Mouse (Mus musculus) spleen, adult 12 weeks (tissue): Measurements from ENCODE around the gene 4930442H23Rik.
"Not testable (repeated sequence)": the region's sequence is repeated elsewhere in the genome, so short reads cannot be mapped to it uniquely, and the experiment has no call there.

Source experiments
- DNase-seq: peaks from one replicate; pipeline ENCODE4 v3.0.0; 2022; ENCODE audit warnings: low spot score

Gene 4930442H23Rik

DNA sequence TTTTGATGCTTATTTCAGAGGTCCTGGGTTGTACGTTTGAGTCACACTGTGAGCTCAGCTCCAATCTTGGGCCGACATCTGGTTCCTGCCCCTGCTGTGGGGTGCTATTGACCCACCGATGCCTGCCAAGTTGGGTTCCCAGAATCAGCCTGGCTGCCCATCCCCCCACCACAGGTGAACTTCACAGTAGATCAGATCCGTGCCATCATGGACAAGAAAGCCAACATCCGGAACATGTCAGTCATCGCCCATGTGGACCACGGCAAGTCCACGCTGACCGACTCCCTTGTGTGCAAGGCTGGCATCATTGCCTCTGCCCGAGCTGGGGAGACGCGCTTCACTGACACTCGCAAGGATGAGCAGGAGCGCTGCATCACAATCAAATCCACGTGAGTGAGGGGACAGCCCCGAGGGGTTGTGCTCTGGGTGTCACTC is 6.1 kb downstream of the 4930442H23Rik start:
- no peak for DNase-seq

DNA sequence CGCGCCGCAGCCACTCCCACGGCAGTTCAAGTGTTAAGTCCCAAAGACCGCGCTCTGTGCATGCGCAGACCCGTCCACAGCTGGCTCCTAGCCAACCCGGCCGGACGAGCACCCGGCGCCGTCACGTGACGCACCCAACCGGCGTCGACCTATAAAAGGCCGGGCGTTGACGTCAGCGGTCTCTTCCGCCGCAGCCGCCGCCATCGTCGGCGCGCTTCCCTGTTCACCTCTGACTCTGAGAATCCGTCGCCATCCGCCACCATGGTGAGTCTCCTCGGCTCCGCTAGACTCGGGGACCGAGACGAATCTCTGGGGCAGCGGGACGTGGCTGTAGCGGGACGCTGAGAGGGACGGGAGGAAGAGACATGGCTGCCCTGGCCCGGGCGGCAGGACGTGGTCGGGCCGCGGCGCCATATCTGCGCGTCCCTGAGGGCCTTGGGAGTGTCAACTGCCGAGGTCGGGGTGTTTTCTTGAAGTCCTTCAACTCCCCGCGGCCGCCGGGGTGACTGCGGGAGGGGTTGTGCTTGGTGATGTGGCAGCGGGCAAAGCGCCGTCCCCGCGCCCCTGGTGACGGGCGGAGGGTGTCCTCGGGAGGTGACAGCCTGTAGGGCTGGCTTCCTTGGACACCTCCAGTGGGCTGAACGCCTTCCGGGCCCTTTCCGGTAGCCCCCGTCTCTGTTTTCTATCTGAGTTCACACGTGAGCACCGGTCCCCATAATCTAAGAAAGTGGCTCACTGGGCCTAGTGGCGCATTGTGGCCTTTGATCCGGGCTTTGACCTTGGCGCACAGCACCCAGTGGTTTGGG is 7.0 kb downstream of the 4930442H23Rik start, which contains the start of gene Eef2:
TSS of gene Eef2 (plus strand) at position 166 of the 806 bp plus-strand sequence.
- peak; percentile 97 for DNase-seq

DNA sequence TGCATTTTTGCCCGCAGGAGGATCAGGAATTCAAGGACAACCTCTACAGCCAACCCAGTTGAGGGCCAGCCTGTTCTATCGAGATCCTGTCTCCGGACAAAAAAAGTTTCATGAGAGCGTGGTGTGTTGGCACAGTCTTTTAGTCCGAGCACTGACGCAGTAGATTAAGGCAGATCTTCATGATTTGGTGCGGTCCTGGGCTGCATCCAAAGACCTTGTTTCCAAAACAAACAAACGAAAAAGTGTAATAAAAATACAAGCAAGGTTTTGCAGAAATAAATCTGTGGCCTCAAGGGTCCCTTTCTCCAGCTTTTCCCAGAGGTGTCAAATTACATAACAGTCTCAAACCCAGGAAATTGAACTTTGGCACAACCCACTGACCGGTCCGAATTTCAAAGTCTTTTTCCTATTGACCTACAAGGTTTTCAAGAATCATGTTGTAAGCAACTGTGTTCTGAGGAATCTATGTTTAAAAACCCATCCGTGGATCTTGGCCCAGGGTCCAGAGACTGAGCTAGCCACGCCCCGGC is 7.6 kb downstream of the 4930442H23Rik start:
- DNase-seq, result no peak

DNA sequence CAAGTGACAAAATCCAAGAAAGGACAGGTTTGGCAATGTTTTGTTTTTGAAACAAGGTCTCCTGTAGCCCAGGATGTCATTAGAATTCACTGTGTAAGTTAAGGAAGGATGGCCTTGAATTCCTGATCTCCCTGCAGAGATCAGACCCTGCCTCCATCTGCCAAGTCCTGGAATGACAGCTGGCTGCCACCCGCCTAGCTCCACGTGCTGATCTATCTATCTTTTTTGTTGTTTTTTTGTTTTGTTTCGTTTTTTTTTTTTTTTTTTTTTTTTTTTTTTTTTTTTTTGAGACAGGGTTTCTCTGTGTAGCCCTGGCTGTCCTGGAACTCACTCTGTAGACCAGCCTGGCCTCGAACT is 8.3 kb downstream of the 4930442H23Rik start:
- DNase-seq, result not testable (repeated sequence)

DNA sequence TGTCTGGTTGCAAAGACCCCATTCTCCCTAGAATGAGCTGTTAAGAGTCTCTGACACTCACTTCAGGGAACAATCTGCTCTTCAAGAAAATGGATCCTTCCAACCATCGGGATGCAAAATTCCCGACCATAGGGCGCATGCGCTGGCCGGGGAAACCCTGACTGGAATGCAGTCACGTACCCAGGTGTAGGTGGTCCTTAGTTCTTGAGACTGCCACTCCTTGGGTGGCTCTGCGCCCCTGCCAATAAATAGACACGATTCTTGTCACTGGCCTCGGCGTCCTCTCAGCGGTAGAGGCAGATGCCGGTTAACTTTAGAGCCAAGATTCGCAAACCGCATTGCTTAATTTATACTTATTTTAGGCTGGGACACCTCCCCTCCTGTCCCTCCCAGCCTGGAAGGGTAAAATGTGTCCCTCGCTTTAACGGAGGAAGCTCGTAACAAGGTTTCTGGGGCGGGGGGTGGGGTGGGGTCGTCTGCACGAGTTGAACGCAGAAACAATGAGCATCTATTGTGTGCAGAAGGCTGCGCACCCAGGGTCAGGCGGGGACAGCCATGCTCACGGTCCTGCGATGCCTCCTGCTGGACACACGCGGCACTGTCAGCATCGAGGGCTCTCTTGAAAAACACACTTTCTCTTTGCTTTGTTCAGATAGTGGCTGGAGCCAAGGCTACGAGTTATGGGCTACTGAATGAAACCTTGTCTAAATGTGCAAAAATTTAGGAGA is 8.9 kb downstream of the 4930442H23Rik start:
- peak; percentile 79 for DNase-seq

DNA sequence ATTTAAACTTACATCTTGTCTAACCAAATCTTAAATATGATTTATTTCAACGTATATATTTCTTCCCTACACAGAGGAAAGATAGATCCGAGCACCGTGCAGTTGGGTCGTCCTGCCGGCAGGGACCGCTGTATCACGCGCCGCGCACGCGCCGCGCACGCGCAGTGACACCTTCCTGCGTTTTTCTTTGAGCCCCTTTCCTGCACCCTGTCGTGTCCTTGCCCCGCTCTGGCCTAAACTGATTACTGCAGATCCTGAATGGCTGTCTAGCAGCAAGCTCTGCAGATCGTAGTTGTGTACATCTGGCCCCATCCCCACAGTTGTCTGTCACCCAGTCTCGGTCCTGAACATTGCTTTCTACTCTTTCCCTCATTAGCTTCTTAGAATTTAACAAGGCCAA is 10.5 kb downstream of the 4930442H23Rik start:
- DNase-seq, result peak; percentile 74

DNA sequence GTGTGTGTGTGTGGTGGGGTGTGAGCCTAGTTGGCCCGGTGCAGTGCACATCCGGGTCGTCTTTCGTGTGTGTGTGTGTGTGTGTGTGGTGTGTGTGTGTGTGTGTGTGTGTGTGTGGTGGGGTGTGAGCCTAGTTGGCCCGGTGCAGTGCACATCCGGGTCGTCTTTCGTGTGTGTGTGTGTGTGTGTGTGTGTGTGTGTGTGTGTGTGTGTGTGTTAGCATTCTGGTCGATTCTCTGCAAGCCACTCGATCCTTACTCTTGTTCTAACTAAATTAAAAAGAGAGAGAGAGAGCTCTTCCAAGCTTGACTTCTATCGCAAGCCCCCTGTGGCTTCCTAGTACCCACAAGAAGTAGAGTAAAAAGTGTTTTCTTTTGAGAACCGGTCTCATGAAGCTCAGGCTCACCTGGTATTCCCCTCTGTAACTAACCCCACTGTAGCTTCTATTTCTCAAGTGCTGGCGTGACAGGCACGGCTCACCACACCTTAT is 14.2 kb downstream of the 4930442H23Rik start:
- not testable (repeated sequence) for DNase-seq

DNA sequence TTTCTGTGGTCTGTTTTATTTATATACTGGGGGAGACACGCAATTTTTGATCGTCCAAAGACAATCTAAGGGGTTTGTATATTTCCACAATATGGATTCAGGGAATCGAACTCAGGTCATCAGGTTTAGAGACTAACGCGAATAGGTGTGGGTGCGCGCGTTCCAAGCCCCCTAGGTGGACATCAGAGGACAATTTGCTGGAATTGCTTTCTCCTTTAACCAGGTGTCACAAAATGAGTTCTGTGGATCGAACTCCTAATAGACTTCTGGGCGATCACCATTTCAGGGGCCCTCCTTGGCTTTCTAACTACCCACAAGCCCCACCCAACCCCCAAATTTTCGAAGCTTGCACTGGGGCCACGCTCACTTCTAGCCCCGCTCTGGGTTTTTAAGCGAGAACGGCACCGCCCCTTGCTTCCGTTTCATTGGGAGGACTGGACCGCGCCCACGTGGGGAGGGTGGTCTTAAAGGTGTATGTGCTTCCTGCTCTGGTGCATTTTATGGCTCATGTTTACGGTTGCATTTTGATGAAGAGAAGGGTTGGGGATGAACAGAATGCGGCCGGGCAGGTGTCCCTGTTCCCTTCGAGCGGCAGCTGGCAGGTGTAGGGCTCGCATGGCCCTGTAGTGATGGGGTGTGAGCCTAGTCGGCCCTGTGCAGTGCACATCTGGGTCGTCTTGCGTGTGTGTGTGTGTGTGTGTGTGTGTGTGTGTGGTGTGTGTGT is 15.0 kb downstream of the 4930442H23Rik start:
- DNase-seq, result peak; percentile 79

DNA sequence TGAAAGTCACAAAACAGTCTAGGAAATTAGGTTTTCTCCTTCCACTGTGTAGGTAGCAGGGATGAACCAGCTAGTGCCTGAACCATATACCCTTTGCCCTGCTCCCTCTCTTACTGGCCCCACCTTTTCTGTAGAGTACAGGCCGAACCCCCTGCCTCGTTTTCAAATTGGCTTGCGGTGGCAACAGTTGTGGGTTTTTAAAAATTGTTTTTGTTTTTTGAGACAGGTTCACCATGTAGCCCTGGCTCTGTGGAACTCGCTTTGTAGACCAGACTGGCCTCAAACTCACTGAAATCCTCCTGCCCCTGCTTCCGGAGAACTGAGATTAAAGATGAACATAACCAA is 15.6 kb downstream of the 4930442H23Rik start:
- DNase-seq, result no peak

DNA sequence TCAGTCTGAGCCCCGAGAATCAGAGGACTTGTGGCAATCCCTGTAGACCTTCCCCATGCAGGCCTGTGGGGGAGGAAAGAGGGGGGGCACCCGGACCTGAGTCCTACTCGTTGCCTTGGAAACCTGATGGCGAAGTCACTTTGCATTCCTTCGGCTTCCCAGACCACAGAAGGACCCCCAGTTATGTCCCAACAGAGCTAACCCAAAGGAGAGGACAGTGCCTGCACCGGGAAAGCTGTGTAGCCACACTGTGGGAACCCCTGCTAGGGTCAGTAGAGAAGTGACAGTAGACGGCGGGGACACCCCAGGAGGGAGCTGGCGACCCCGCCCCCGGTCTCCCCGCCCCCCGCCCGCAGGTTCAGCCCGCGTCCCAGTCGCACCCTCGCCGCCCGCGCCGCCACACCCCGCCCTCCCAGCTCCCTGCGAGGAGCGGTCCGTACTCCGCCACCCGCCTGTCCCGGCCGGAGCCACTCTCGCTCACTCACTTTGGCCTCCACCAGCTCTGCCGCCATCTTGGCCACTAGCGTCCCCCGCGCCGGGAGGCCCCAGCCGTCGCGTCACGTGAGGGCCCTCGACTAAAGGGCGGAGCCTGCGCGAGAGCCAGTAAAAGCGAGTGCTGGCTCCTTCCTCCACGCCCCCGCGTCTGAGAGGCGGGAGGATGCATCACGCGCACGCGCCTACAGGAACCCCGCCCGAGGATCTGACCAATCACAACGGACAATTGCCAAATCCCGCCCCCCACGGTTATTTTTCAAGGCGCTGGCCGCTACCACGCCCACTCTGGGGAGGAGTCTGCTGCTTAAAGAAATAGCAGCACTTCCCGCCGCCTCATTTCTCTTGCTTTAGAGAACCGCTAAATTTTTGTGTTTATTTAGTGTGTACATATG is 16.2 kb downstream of the 4930442H23Rik start, which contains the start of gene Pias4:
TSS of gene Pias4 (minus strand) at position 724 of the 887 bp plus-strand sequence.
- DNase-seq, result peak; percentile 100

DNA sequence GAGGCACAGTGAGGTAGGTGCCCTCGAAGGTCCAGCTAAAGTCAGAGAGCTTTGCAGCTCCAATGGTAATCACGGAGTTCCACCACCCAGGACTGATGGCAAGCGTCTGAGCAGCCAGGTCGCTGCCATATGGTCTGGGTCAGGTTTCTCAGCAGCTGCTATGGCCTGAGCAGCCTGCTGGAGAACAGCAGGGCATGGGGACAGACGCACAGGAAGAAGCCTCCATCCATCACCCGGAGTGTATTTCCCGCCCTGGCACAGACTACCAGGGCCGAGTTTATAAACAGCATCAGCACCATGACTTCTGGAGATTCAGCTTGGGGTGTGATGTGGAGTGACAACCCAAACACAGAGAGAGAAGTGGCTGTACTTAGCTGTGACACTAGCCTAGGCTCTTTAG is 18.5 kb downstream of the 4930442H23Rik start:
- no peak for DNase-seq

DNA sequence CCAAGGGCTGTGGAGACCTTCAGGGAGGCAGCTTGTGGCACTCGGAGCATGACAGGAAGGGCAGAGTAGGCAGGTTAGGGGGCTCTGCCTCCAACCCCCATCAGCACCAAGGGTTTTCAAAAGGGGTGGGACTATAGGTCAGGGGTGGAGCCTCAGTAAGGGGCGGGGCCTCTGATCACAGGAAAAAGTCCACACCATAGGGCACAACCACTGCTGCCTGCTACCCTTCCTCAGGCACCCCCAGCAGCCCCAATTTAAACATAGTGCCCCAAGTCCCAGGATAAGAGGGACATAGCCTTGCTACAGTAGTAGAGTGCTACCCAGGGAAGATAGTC is 21.4 kb downstream of the 4930442H23Rik start:
- no peak for DNase-seq

DNA sequence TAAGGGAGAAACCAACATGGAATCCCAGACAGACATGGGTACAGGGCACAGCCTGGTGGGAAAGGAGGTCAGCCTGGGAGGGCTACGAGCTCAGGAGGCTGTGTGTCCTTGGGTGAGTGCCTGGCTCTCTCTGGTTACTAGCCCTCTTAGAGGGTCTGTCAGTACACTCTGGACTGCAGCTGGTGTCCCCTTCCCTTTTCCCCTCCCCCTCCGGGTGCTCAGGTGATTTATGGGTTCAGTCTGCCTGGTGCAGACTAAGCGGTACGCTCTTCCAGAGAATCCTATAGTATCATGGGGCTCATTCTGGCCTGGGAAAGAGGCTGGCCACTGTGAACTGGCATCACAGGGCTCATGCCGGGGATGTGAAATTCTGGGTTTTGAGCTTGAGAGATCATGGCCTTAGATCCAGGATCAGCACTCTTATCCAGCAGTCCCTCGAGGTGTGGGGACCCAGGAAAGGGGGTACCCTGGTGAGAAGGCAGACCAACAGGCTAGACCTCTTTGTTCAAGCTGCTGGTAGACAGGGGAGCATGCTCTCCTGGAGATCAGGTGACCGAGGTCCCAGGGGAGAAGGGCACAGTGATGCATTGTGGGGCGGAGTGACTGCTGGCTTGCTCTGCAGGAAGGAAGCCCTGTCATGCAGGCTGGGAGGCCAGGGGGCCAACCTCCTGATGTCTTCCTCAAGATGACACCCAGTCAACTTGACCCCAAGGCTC is 21.9 kb downstream of the 4930442H23Rik start:
- DNase-seq, result peak; percentile 68

DNA sequence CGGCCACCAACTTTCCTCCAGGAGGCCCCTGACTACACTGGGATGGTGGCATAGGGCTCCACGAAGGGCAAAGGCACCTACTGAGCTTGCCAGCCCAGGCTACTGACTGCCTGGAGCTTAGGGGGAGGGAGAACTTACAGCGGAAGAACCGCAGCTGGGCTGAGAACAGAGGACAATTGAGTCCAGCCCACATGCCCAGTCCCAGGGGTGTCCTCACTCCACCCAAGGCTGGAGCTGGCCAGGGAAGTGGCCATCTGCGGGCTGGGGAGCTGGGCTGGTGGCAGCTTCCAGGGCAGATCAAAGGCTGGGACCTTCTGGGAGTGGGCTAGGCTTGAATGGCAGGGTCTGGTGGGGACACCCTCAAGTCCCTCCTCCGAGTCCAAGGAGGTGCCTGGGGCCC is 28.9 kb downstream of the 4930442H23Rik start:
- DNase-seq, result no peak

DNA sequence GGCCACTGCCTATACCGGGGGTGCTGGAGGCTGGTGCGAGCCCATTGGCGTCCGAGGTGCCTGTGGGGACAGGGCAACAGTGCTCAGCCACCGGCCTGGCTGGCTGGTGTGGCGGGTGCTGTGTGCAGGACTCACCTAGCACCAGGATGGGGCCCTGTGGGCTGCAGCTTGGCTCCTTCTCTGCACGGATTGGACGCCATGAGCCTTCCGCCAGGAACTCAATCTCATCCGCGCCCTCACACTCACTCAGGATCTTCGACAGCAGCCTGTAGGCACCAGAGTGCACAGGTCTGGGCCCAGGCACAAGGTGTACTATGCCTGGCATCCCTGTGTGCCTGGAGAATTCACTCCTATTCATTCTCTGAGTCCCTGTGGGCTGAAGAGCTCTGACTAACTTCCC is 29.3 kb downstream of the 4930442H23Rik start:
- DNase-seq, result no peak

DNA sequence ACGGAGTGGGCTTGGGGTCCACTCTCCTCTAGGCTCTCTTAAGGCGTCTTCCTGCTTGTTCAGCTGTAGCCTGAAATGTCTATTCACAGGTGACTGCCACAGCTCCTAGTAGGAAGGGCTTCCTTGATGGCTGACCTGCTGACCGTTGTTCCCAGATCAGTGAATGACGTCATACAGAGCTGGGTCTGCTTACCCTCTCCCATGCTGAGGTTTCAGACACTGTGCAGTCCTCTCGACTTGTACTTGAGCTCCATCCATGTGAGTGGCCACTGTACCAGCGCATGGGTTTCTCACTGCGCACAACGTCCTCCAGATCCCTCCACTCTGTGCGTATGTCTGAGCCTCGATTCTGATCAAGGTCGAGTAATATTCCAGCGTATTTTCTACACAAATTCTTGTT is 31.0 kb downstream of the 4930442H23Rik start:
- no peak for DNase-seq

DNA sequence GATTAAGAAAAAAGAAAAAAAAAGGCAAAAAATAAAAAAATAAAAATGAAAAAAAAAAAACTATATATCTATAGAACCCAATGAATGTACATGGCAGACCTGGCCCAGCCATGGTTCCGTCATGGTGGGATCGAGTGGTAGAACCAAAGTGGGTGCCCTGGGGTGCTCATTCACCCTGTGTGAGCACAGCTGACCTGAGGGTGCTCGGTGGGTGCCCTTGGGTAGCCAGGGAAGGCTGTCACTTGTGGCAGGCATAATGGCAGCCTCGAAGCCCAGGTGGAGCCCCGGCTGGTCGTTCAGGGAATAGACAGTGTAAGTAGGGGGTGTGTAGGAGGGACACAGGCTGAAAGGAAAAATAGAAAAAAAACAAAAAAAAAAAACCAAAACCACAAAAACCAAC is 32.4 kb downstream of the 4930442H23Rik start:
- no peak for DNase-seq

DNA sequence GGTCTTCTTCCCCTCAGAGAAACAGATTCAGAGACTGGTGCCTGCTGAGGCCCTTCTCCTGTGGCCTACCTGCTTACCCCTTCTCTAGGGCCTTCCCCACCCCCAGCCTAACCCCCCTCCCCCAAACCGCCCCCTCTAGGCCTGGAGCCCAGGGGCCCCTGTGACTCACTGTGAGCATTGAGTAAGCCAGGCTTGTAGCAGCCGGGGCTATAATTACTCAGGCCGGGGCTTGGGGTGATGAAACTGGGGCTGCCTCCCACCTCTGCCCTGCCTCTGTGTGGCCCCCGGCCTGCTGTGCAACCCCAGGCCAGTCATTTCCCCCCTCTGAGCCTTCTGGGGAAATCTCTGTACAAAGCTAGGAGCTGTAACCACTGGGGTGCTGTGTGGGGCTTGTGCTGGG is 37.4 kb downstream of the 4930442H23Rik start:
- DNase-seq, result no peak

DNA sequence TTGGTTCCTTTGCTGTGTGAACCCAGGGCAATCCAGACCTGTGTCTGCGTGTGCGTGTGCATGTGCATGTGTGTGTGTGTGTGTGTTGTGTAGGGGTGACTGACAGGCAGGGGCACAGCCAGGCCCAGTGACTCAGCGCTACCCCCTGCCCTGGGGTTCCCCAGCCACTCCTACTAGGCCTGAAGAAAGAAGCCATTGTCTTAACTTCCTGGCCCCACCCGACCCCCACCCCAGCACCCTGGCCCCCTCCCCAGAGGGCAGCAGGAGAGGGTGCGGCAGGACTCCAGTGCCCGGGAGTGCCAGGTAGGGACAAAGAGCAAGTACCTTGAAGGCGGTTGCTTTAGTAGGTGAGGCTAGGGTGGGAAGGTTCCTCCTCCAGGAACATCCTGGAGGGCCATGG is 37.9 kb downstream of the 4930442H23Rik start:
- no peak for DNase-seq

DNA sequence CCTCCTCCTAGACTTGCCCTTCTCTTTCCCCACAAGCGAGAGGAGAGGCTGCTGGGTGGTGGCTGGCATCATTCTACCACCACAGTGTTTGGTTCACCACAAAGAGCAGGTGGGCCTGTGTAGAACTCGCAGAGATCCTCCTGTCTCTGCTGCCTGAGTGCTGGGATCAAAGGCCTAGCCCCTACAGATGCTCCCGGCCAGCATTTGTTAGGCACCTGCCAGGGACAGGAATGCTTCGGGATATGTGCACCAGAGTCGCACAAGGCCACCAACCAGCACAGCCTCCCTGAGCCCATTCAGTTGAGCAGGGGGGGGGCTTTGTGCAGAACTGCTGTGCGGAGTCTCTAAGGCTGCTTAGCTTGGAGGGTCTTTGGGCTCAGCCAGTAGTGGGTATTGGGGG is 38.3 kb downstream of the 4930442H23Rik start:
- DNase-seq, result no peak

DNA sequence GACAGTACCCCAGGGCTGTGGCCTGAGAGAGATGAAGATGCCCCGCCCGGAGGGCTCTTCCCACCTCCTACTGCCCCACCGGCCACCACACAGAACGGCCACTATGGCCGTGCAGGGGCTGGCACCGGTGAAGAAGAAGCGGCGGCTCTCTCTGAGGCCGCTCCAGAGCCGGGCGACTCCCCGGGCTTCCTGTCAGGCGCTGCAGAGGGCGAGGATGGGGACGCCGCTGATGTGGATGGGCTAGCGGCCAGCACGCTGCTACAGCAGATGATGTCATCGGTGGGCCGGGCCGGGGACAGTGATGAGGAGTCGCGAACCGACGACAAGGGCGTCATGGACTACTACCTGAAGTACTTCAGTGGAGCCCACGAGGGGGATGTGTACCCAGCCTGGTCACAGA is 39.0 kb downstream of the 4930442H23Rik start:
- DNase-seq, result no peak
